Mouse (Mus musculus) ES-E14 (cell line): ENCODE measurements around the gene Acp2.

Experiments used
- CHD2 ChIP-seq: IDR thresholded peaks from 2 replicates; pipeline ENCODE4 v1.6.1; 2014; ENCODE audit warnings: mild to moderate bottlenecking, low read depth, low read length, inconsistent platforms
- HCFC1 ChIP-seq: IDR thresholded peaks from 2 replicates; pipeline ENCODE4 v1.6.1; 2012; ENCODE audit warnings: low read length, inconsistent platforms, borderline replicate concordance; ENCODE audit not compliant: insufficient read depth

GRCm38 (mm10) chr2:91182016-91182404 is 20.7 kb upstream of the Acp2 start:
- TF ChIP-seq HCFC1 (no peak), CHD2 (no peak)
